9 mouse cellular contexts compared by ENCODE assay signal in genomic region chr7:19523017-19523756, GRCm38 (mm10). TPM values are rescaled to one million over a fixed set of nuclear protein-coding genes. Genes with fewer than 3 reads are reported as not detected.
DNase-seq lines count a peak whose midpoint lies in the region; ATAC-seq and TF ChIP-seq lines count a peak whose summit lies in the region.
"Had no signal": no experiment of that assay in that cellular context is flagged by ENCODE, and none has a peak within 500 bp of the region (broad histone marks: within the 10 kb centered on the region; RNA-seq: fewer than 3 reads in every experiment).

No protein-coding gene starts in this region.

- H3K27me3 ChIP-seq in heart, embryonic 16.5 days (ENCODE audit: control insufficient read depth, insufficient read depth, low read length) = peaks cover 68% of the 10 kb centered on the region
- peaks cover 33% of the 10 kb centered on the region; the same call in 1 of the 2 replicates for H3K27me3 ChIP-seq in G1E (ENCODE audit: insufficient read depth, low read length)
- peaks cover 75% of the 10 kb centered on the region for H3K27me3 ChIP-seq in embryonic facial prominence, embryonic 15.5 days
- peaks cover 73% of the 10 kb centered on the region for H3K27me3 ChIP-seq in limb, embryonic 14.5 days (ENCODE audit: control insufficient read depth, insufficient read depth, low read length)
- H3K27me3 ChIP-seq in stomach, postnatal 0 days (ENCODE audit: control insufficient read depth, insufficient read depth, low read length) = peaks cover 28% of the 10 kb centered on the region; the same call in 1 of the 2 replicates

- peaks cover 21% of the 10 kb centered on the region for H3K4me1 ChIP-seq in heart, embryonic 16.5 days (ENCODE audit: control insufficient read depth, insufficient read depth, low read length)
- H3K4me1 ChIP-seq in G1E (ENCODE audit: insufficient read depth, low read depth, low read length) = peaks cover 9% of the 10 kb centered on the region
- H3K4me1 ChIP-seq in embryonic facial prominence, embryonic 15.5 days = peaks cover 29% of the 10 kb centered on the region
- peaks cover 16% of the 10 kb centered on the region for H3K4me1 ChIP-seq in limb, embryonic 14.5 days (ENCODE audit: control insufficient read depth, insufficient read depth, low read length)
- H3K4me1 ChIP-seq in stomach, postnatal 0 days (replicated peaks; ENCODE audit: control insufficient read depth, insufficient read depth) = peaks cover 10% of the 10 kb centered on the region

- TF ChIP-seq EP300 in stomach, postnatal 0 days (optimal IDR thresholded peaks at IDR 0.05) = no peak

- DNase-seq in heart, adult 9 months (ENCODE audit: low spot score in 2 of 2) = no peak
- no peak for DNase-seq in G1E (ENCODE audit: low spot score)
- no peak for DNase-seq in limb, embryonic 14.5 days (ENCODE audit: low spot score)
- DNase-seq in stomach, postnatal 0 days (ENCODE audit: low spot score) = peak; percentile 37
- no peak for DNase-seq in thymus, postnatal 0 days (ENCODE audit: low spot score)
- no peak for DNase-seq in spleen, postnatal 36 days (ENCODE audit: low spot score in 2 of 2)

- TF ChIP-seq POLR2A in limb, embryonic 14.5 days (IDR thresholded peaks at IDR 0.05; ENCODE audit: borderline replicate concordance, extremely low read depth, insufficient read depth, insufficient read length) = no peak

- no peak overlapping the region for H3K9ac ChIP-seq in heart, embryonic 16.5 days (ENCODE audit: low read length)
- H3K9ac ChIP-seq in embryonic facial prominence, embryonic 15.5 days = 0 out of 2 replicates have a peak overlapping the region, but pooled peaks have one; percentile 15
- peak overlapping the region; percentile 36; the same call in 1 of the 2 replicates for H3K9ac ChIP-seq in limb, embryonic 14.5 days (ENCODE audit: low read depth, low read length, severe bottlenecking)
- H3K9ac ChIP-seq in stomach, postnatal 0 days (ENCODE audit: low read length) = no peak overlapping the region; the same call in 1 of the 2 replicates

- H3K36me3 ChIP-seq in heart, embryonic 16.5 days (ENCODE audit: control insufficient read depth, insufficient read depth) = no peaks in the 10 kb centered on the region
- H3K36me3 ChIP-seq in G1E (replicated peaks) = peaks cover 8% of the 10 kb centered on the region
- no peaks in the 10 kb centered on the region for H3K36me3 ChIP-seq in embryonic facial prominence, embryonic 15.5 days
- no peaks in the 10 kb centered on the region for H3K36me3 ChIP-seq in limb, embryonic 14.5 days (ENCODE audit: control insufficient read depth, insufficient read depth, low read length)
- H3K36me3 ChIP-seq in stomach, postnatal 0 days (ENCODE audit: control insufficient read depth, insufficient read depth, low read length) = no peaks in the 10 kb centered on the region

- 7% methylated on average over 72 of the region's 72 CpGs for WGBS in heart, embryonic 16.5 days
- WGBS in embryonic facial prominence, embryonic 15.5 days = 8% methylated on average over 72 of the region's 72 CpGs
- WGBS in limb, embryonic 14.5 days = 12% methylated on average over 62 of the region's 72 CpGs
- 7% methylated on average over 72 of the region's 72 CpGs for WGBS in stomach, postnatal 0 days

- H3K9me3 ChIP-seq in heart, embryonic 16.5 days (replicated peaks; ENCODE audit: control insufficient read depth, low read length) = no peaks in the 10 kb centered on the region
- H3K9me3 ChIP-seq in G1E (replicated peaks) = peaks cover 19% of the 10 kb centered on the region
- H3K9me3 ChIP-seq in embryonic facial prominence, embryonic 15.5 days (replicated peaks) = no peaks in the 10 kb centered on the region
- H3K9me3 ChIP-seq in limb, embryonic 14.5 days (ENCODE audit: control insufficient read depth, low read length) = no peaks in the 10 kb centered on the region
- H3K9me3 ChIP-seq in stomach, postnatal 0 days (ENCODE audit: control insufficient read depth, low read length) = no peaks in the 10 kb centered on the region

- peak overlapping the region; percentile 82 for H3K4me2 ChIP-seq in heart, embryonic 16.5 days (ENCODE audit: low read depth, low read length)
- H3K4me2 ChIP-seq in embryonic facial prominence, embryonic 15.5 days (replicated peaks) = peak overlapping the region; percentile 89
- H3K4me2 ChIP-seq in limb, embryonic 14.5 days (replicated peaks; ENCODE audit: low read depth, low read length, severe bottlenecking) = peak overlapping the region; percentile 78
- peak overlapping the region; percentile 55 for H3K4me2 ChIP-seq in stomach, postnatal 0 days (replicated peaks; ENCODE audit: low read depth)

- no peak for ATAC-seq in heart, embryonic 16.5 days (replicated peaks; ENCODE audit: extremely low read depth, insufficient read depth, low FRiP score)
- no peak for ATAC-seq in G1E (ENCODE audit: extremely low read depth, insufficient number of reproducible peaks, low FRiP score, poor library complexity, severe bottlenecking)
- no peak for ATAC-seq in embryonic facial prominence, embryonic 15.5 days (ENCODE audit: insufficient number of reproducible peaks, low FRiP score, low TSS enrichment, low read depth)
- no peak for ATAC-seq in limb, embryonic 14.5 days (ENCODE audit: low FRiP score, low read depth)
- 0 out of 2 replicates have a peak, but pooled peaks have one; percentile 25 for ATAC-seq in stomach, postnatal 0 days (ENCODE audit: low FRiP score, low TSS enrichment)

- TF ChIP-seq CTCF in G1E (IDR thresholded peaks at IDR 0.05; ENCODE audit: low read depth, low read length) = no peak
- TF ChIP-seq CTCF in stomach, postnatal 0 days (IDR thresholded peaks at IDR 0.05; ENCODE audit: low read depth) = no peak

- H3K4me3 ChIP-seq in heart, embryonic 16.5 days (ENCODE audit: low read length) = peak overlapping the region; percentile 55
- peak overlapping the region; percentile 37 for H3K4me3 ChIP-seq in G1E (ENCODE audit: low read depth, low read length)
- peak overlapping the region; percentile 46 for H3K4me3 ChIP-seq in embryonic facial prominence, embryonic 15.5 days (replicated peaks)
- H3K4me3 ChIP-seq in limb, embryonic 14.5 days (replicated peaks; ENCODE audit: low read length) = peak overlapping the region; percentile 42
- peak overlapping the region; percentile 39 for H3K4me3 ChIP-seq in stomach, postnatal 0 days (ENCODE audit: low read depth, low read length)

- H3K27ac ChIP-seq in heart, embryonic 16.5 days (ENCODE audit: low read length) = no peak overlapping the region
- no peak overlapping the region for H3K27ac ChIP-seq in embryonic facial prominence, embryonic 15.5 days (replicated peaks)
- H3K27ac ChIP-seq in limb, embryonic 14.5 days (replicated peaks; ENCODE audit: low read depth, low read length) = no peak overlapping the region
- no peak overlapping the region for H3K27ac ChIP-seq in stomach, postnatal 0 days (replicated peaks)
- H3K27ac ChIP-seq: macrophage had no signal

RNA-seq across cellular contexts. Expression of gene Nkpd1, which starts 5.5 kb away (rescaled TPM):
- polyA plus RNA-seq in heart, embryonic 16.5 days (2015; fragmentation: Nextera tagmentation; extraction: Ambion mirVana) = 0.14 TPM in 1 of 2 replicates, not detected in the other
- total RNA-seq in G1E (2014; fragmentation: Nextera tagmentation) (0.53 and 0.92 TPM in 2 replicates), G1E (2017) (0.22 and 0.41 TPM in 2 replicates)
- 0.55 TPM in 2 replicates for polyA plus RNA-seq in G1E (2012)
- 3.1 and 3.3 TPM in 2 replicates for polyA plus RNA-seq in embryonic facial prominence, embryonic 15.5 days (2015; fragmentation: Nextera tagmentation; extraction: Ambion mirVana)
- 0.29 and 0.36 TPM in 2 replicates for polyA plus RNA-seq in limb, embryonic 14.5 days (2012; rRNA removed)
- polyA plus RNA-seq in limb, embryonic 14.5 days (2014; fragmentation: Nextera tagmentation; extraction: Ambion mirVana) = 0.17 and 0.22 TPM in 2 replicates
- polyA plus RNA-seq in stomach, postnatal 0 days (2015; fragmentation: Nextera tagmentation; extraction: Ambion mirVana) = 30.8 and 33.0 TPM in 2 replicates
- 0.24 and 0.42 TPM in 2 replicates for polyA plus RNA-seq in thymus, postnatal 0 days (2015; fragmentation: Nextera tagmentation; extraction: Ambion mirVana)
- polyA plus RNA-seq: macrophage had no signal

RNA-seq across cellular contexts. Expression of gene Trappc6a, which starts 15.0 kb away (rescaled TPM):
- polyA plus RNA-seq in heart, embryonic 16.5 days (2015; fragmentation: Nextera tagmentation; extraction: Ambion mirVana) = 73.2 and 83.4 TPM in 2 replicates
- total RNA-seq in G1E (2014; fragmentation: Nextera tagmentation) (87.2 and 92.8 TPM in 2 replicates), G1E (2017) (141 and 200 TPM in 2 replicates)
- 537 and 654 TPM in 2 replicates for polyA plus RNA-seq in G1E (2012)
- 89.5 and 101 TPM in 2 replicates for polyA plus RNA-seq in embryonic facial prominence, embryonic 15.5 days (2015; fragmentation: Nextera tagmentation; extraction: Ambion mirVana)
- 58.0 and 71.6 TPM in 2 replicates for polyA plus RNA-seq in limb, embryonic 14.5 days (2012; rRNA removed)
- polyA plus RNA-seq in limb, embryonic 14.5 days (2014; fragmentation: Nextera tagmentation; extraction: Ambion mirVana) = 70.2 and 79.8 TPM in 2 replicates
- polyA plus RNA-seq in stomach, postnatal 0 days (2015; fragmentation: Nextera tagmentation; extraction: Ambion mirVana) = 113 and 123 TPM in 2 replicates
- 86.5 and 92.5 TPM in 2 replicates for polyA plus RNA-seq in thymus, postnatal 0 days (2015; fragmentation: Nextera tagmentation; extraction: Ambion mirVana)

RNA-seq across cellular contexts. Expression of gene Bloc1s3, which starts 15.0 kb away (rescaled TPM):
- 1.6 and 1.7 TPM in 2 replicates for polyA plus RNA-seq in heart, embryonic 16.5 days (2015; fragmentation: Nextera tagmentation; extraction: Ambion mirVana)
- total RNA-seq in G1E (2014; fragmentation: Nextera tagmentation) (4.6 and 5.2 TPM in 2 replicates), G1E (2017) (4.2 and 5.2 TPM in 2 replicates)
- polyA plus RNA-seq in G1E (2012) = 5.7 and 6.0 TPM in 2 replicates
- polyA plus RNA-seq in embryonic facial prominence, embryonic 15.5 days (2015; fragmentation: Nextera tagmentation; extraction: Ambion mirVana) = 2.4 and 2.8 TPM in 2 replicates
- polyA plus RNA-seq in limb, embryonic 14.5 days (2012; rRNA removed) = 6.2 and 8.8 TPM in 2 replicates
- polyA plus RNA-seq in limb, embryonic 14.5 days (2014; fragmentation: Nextera tagmentation; extraction: Ambion mirVana) = 1.2 and 1.3 TPM in 2 replicates
- polyA plus RNA-seq in stomach, postnatal 0 days (2015; fragmentation: Nextera tagmentation; extraction: Ambion mirVana) = 3.2 and 3.7 TPM in 2 replicates
- 2.7 and 4.0 TPM in 2 replicates for polyA plus RNA-seq in thymus, postnatal 0 days (2015; fragmentation: Nextera tagmentation; extraction: Ambion mirVana)

RNA-seq across cellular contexts. Expression of gene Ppp1r37, which starts 39.7 kb away (rescaled TPM):
- polyA plus RNA-seq in heart, embryonic 16.5 days (2015; fragmentation: Nextera tagmentation; extraction: Ambion mirVana) = 18.2 and 21.1 TPM in 2 replicates
- total RNA-seq in G1E (2014; fragmentation: Nextera tagmentation) (22.4 and 23.0 TPM in 2 replicates), G1E (2017) (10.9 and 13.1 TPM in 2 replicates)
- 68.4 and 71.2 TPM in 2 replicates for polyA plus RNA-seq in G1E (2012)
- polyA plus RNA-seq in embryonic facial prominence, embryonic 15.5 days (2015; fragmentation: Nextera tagmentation; extraction: Ambion mirVana) = 31.4 and 36.0 TPM in 2 replicates
- polyA plus RNA-seq in limb, embryonic 14.5 days (2012; rRNA removed) = 84.9 and 118 TPM in 2 replicates
- 5.6 and 6.4 TPM in 2 replicates for polyA plus RNA-seq in limb, embryonic 14.5 days (2014; fragmentation: Nextera tagmentation; extraction: Ambion mirVana)
- 16.5 and 21.2 TPM in 2 replicates for polyA plus RNA-seq in stomach, postnatal 0 days (2015; fragmentation: Nextera tagmentation; extraction: Ambion mirVana)
- polyA plus RNA-seq in thymus, postnatal 0 days (2015; fragmentation: Nextera tagmentation; extraction: Ambion mirVana) = 11.7 and 15.6 TPM in 2 replicates

RNA-seq across cellular contexts. Expression of gene Zfp296, which starts 53.9 kb away (rescaled TPM):
- 0.24 and 0.66 TPM in 2 replicates for polyA plus RNA-seq in heart, embryonic 16.5 days (2015; fragmentation: Nextera tagmentation; extraction: Ambion mirVana)
- total RNA-seq in G1E (2014; fragmentation: Nextera tagmentation) = 0.53 and 0.97 TPM in 2 replicates
- total RNA-seq in G1E (2017) = 0.81 and 0.82 TPM in 2 replicates
- 3.4 TPM in 2 replicates for polyA plus RNA-seq in G1E (2012)
- polyA plus RNA-seq in embryonic facial prominence, embryonic 15.5 days (2015; fragmentation: Nextera tagmentation; extraction: Ambion mirVana) = 1.5 and 2.2 TPM in 2 replicates
- 2.2 and 2.7 TPM in 2 replicates for polyA plus RNA-seq in limb, embryonic 14.5 days (2012; rRNA removed)
- polyA plus RNA-seq in limb, embryonic 14.5 days (2014; fragmentation: Nextera tagmentation; extraction: Ambion mirVana) = 0.68 and 1.8 TPM in 2 replicates
- polyA plus RNA-seq in stomach, postnatal 0 days (2015; fragmentation: Nextera tagmentation; extraction: Ambion mirVana) = 3.7 and 5.0 TPM in 2 replicates
- polyA plus RNA-seq in thymus, postnatal 0 days (2015; fragmentation: Nextera tagmentation; extraction: Ambion mirVana) = 1.5 and 2.0 TPM in 2 replicates

Comparison
In these comparisons a context has a peak if more than half of its experiments do, and no peak if none do; other contexts are left out.
1. H3K9ac ChIP-seq: peak in embryonic facial prominence, embryonic 15.5 days (single experiment) and limb, embryonic 14.5 days (single experiment); none in heart, embryonic 16.5 days (single experiment) and stomach, postnatal 0 days (single experiment).
2. Peak in every context shown above with its lines, with median percentiles within 50 percentile points of each other: H3K4me2 ChIP-seq and H3K4me3 ChIP-seq.